Mouse (Mus musculus) thymus, adult 2 months (tissue): ENCODE measurements around the gene Ppm1b. TPM values are rescaled to one million over a fixed set of nuclear protein-coding genes. Genes with fewer than 3 reads are reported as not detected.

ENCODE experiments used
- DNase-seq: peaks from one replicate; pipeline ENCODE4 v3.0.0; 2021
- H3K27ac ChIP-seq: fragments of 200-500 bp; 2 replicates; pipeline ENCODE4 v1.5.1; 2012; ENCODE audit warnings: low read length, control low read depth; ENCODE audit not compliant: control insufficient read depth, insufficient read depth
- H3K27me3 ChIP-seq: fragments of 200-500 bp; 2 replicates; pipeline ENCODE4 v1.6.1; 2012; ENCODE audit warnings: mild to moderate bottlenecking, low read length, moderate library complexity, mixed read lengths; ENCODE audit not compliant: control insufficient read depth, insufficient read depth
- H3K36me3 ChIP-seq: fragments of 200-500 bp; 2 replicates; pipeline ENCODE4 v1.6.1; 2012; ENCODE audit warnings: mild to moderate bottlenecking, low read length, moderate library complexity; ENCODE audit not compliant: control insufficient read depth, insufficient read depth
- H3K4me1 ChIP-seq: fragments of 200-500 bp; replicated peaks from 2 replicates; pipeline ENCODE4 v1.6.1; 2012; ENCODE audit warnings: low read length; ENCODE audit not compliant: control insufficient read depth, insufficient read depth
- H3K4me3 ChIP-seq: fragments of 200-500 bp; 2 replicates; pipeline ENCODE4 v1.5.1; 2012; ENCODE audit warnings: mild to moderate bottlenecking, low read length, control low read depth, moderate library complexity; ENCODE audit not compliant: control insufficient read depth, insufficient read depth
- CTCF ChIP-seq: fragments of 200-500 bp; IDR thresholded peaks from 2 replicates; pipeline ENCODE4 v1.5.1; 2012; ENCODE audit warnings: mild to moderate bottlenecking, control low read depth, low read length, moderate library complexity, borderline replicate concordance; ENCODE audit not compliant: control insufficient read depth, poor library complexity, insufficient read depth; ENCODE audit errors: extremely low read depth
- POLR2A ChIP-seq: fragments of 200-500 bp; IDR thresholded peaks from 2 replicates; pipeline ENCODE4 v1.6.1; 2012; ENCODE audit warnings: mild to moderate bottlenecking, low read length, control low read depth, moderate library complexity; ENCODE audit not compliant: control insufficient read depth, poor library complexity, insufficient read depth; ENCODE audit errors: extremely low read depth
- WGBS: fragments of 180-500 bp; shearing (Covaris S2); methylation state at CpG from one replicate; pipeline ENCODE4 v1.1.7; 2018; 5-methylcytosine and 5-hydroxymethylcytosine counted together
- polyA plus RNA-seq: library from polyadenylated mRNA; depleted of rRNA; stranded (reverse); fragments of >200 nt; gene quantifications from 2 replicates; pipeline ENCODE4 v1.2.3, GENCODE M21; 2012

The Ppm1b gene
- polyA plus RNA-seq, 1 experiment: 36.4 TPM

- peaks cover 4% of the 10 kb centered on the region for H3K4me1 ChIP-seq
- no peak overlapping the region for H3K27ac ChIP-seq
- 87% methylated on average over 9 of the region's 9 CpGs for WGBS
- TF ChIP-seq CTCF: no peak
- TF ChIP-seq POLR2A: no peak
- no peaks in the 10 kb centered on the region for H3K27me3 ChIP-seq
- H3K4me3 ChIP-seq: no peak overlapping the region
- no peak for DNase-seq
- H3K36me3 ChIP-seq: no peaks in the 10 kb centered on the region
Measured at GRCm38 (mm10) chr17:84936301-84936700, 20.2 kb upstream of the Ppm1b start.

- no peak for DNase-seq
- H3K27ac ChIP-seq: no peak overlapping the region
- WGBS: 98% methylated on average over 5 of the region's 5 CpGs
- H3K27me3 ChIP-seq: no peaks in the 10 kb centered on the region
- peaks cover 4% of the 10 kb centered on the region for H3K4me1 ChIP-seq
- H3K4me3 ChIP-seq: no peak overlapping the region
- no peaks in the 10 kb centered on the region for H3K36me3 ChIP-seq
- TF ChIP-seq CTCF: no peak
- no peak for TF ChIP-seq POLR2A
Measured at GRCm38 (mm10) chr17:84936809-84937208, 19.7 kb upstream of the Ppm1b start.

DNA sequence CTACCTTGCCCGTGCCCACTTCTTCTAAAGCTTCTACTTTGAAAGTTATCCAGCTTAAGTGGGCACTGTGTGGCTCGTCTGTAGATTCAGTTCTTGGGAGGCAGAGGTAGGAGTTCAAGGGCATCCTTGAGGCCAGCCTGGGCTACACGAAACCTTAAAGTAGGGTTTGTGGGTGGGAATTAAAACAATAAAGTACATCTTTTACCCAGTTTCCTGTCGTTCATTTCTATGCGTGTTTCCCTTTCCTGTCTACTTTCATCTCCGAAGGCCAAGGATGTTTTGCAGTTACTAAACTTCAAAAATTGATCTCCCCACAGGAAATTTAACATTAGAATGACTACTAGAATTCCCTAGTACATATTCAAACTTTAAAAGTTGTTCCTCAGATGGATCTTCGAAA is 19.3 kb upstream of the Ppm1b start:
- TF ChIP-seq POLR2A (no peak), CTCF (no peak)
- WGBS: 48% methylated on average over 7 of the region's 7 CpGs
- Histone ChIP-seq H3K36me3 (no peaks in the 10 kb centered on the region), H3K27me3 (no peaks in the 10 kb centered on the region), H3K4me1 (peaks cover 4% of the 10 kb centered on the region), H3K27ac (no peak overlapping the region), H3K4me3 (no peak overlapping the region)
- no peak for DNase-seq

GRCm38 (mm10) chr17:84938215-84938614 is 18.3 kb upstream of the Ppm1b start:
- DNase-seq: no peak
- Histone ChIP-seq H3K36me3 (no peaks in the 10 kb centered on the region), H3K4me1 (peaks cover 4% of the 10 kb centered on the region), H3K27me3 (no peaks in the 10 kb centered on the region), H3K27ac (no peak overlapping the region), H3K4me3 (no peak overlapping the region)
- no peak for TF ChIP-seq CTCF
- TF ChIP-seq POLR2A: no peak
- 99% methylated on average over 4 of the region's 4 CpGs for WGBS

- no peak overlapping the region for H3K4me3 ChIP-seq
- H3K27me3 ChIP-seq: no peaks in the 10 kb centered on the region
- no peak for TF ChIP-seq POLR2A
- no peak for TF ChIP-seq CTCF
- no peak overlapping the region for H3K27ac ChIP-seq
- peaks cover 4% of the 10 kb centered on the region for H3K4me1 ChIP-seq
- DNase-seq: no peak
- no peaks in the 10 kb centered on the region for H3K36me3 ChIP-seq
- 90% methylated on average over 9 of the region's 9 CpGs for WGBS
Measured at GRCm38 (mm10) chr17:84940017-84940731, 16.4 kb upstream of the Ppm1b start.

GRCm38 (mm10) chr17:84941291-84941868 is 15.2 kb upstream of the Ppm1b start:
- no peak overlapping the region for H3K27ac ChIP-seq
- peaks cover 2% of the 10 kb centered on the region; the same call in 1 of the 2 replicates for H3K4me1 ChIP-seq
- TF ChIP-seq POLR2A (no peak), CTCF (no peak)
- H3K27me3 ChIP-seq: no peaks in the 10 kb centered on the region
- 95% methylated on average over 13 of the region's 13 CpGs for WGBS
- DNase-seq: no peak
- H3K4me3 ChIP-seq: no peak overlapping the region
- no peaks in the 10 kb centered on the region for H3K36me3 ChIP-seq

DNA sequence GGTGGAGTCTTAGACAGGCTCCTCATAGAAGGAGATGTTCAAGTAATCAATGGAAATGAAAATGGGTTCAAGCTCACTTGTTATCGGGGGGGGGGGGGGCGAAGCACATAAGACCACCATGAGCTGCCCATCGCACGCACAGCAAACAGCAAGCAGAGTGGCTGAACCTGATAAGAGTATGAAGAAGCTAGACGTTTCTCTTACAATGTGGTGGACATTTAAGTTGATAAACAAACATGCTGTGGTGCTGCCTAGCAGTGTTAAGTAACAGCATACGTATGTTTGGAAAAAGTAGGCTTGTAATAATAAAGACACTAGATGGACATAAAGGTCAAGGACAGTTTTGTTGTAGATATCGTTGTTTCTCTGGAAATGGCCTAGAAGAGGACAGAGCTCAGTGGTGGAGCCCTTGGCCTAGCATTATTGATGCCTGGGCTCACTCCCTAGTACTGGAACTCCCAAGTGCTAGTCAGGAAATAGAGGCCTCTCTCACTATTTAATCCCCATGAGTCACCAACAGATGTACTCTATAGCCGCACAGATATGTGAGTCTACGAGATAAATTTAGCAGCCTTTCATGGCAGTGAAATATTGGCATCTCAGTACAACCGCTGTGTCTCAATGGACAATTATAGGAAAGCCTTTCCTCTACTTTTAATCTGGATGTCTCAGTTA is 14.0 kb upstream of the Ppm1b start:
- Histone ChIP-seq H3K4me3 (no peak overlapping the region), H3K27ac (no peak overlapping the region), H3K36me3 (no peaks in the 10 kb centered on the region), H3K4me1 (no peaks in the 10 kb centered on the region; the same call in 1 of the 2 replicates), H3K27me3 (no peaks in the 10 kb centered on the region)
- WGBS: 94% methylated on average over 10 of the region's 10 CpGs
- no peak for DNase-seq
- TF ChIP-seq CTCF (no peak), POLR2A (no peak)
